Mouse (Mus musculus) testis, adult 2 months (tissue): ENCODE results near the gene Sox6.

Source experiments
- CTCF ChIP-seq: fragments of 200-500 bp; IDR thresholded peaks from 2 replicates; pipeline ENCODE4 v1.5.1; 2012; ENCODE audit warnings: low read depth, mild to moderate bottlenecking, inconsistent platforms, low read length, moderate library complexity; ENCODE audit not compliant: control insufficient read depth, insufficient read depth, insufficient replicate concordance
- POLR2A ChIP-seq: fragments of 200-500 bp; IDR thresholded peaks from 2 replicates; pipeline ENCODE4 v1.6.1; 2012; ENCODE audit warnings: low read depth, mild to moderate bottlenecking, inconsistent platforms, low read length, moderate library complexity; ENCODE audit not compliant: control insufficient read depth

- no peak for TF ChIP-seq CTCF
- TF ChIP-seq POLR2A: no peak
Measured at GRCm38 (mm10) chr7:115903931-115904797, 134.4 kb downstream of the Sox6 start.
